Mouse (Mus musculus): ENCODE measurements around the gene Rpl3l.

DNA sequence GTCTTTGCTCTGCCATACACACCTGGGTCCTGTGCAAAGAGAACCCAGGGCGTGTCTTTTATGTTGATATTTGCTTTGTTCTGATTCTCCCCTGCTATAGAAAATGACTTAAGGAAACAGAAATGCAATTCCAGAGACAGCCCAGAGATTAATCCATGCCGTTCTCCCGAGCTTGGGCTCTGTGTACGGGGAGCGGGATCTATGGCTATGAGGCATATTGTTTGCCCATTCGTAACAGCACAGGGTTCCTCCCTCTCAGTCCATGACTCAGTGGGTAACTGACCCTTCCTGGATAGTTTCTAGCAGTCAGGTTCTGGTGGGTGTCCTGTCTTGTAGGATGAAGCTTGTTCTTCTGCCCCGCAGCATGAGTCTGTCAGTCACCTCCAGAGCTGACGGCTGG lies 47.6 kb downstream of the Rpl3l start:
- no peak for TF ChIP-seq CTCF (IDR thresholded peaks at IDR 0.05; ENCODE audit: borderline replicate concordance, insufficient read depth, low read depth, low read length)
- TF ChIP-seq POLR2A (IDR thresholded peaks at IDR 0.05; ENCODE audit: borderline replicate concordance, insufficient read depth, low read length) = no peak

Data from cerebellum, adult 2 months (tissue).